Mouse (Mus musculus) small intestine, adult 2 months (tissue): ENCODE results near the gene Phox2b.

Source experiments
- CTCF ChIP-seq: fragments of 200-500 bp; IDR thresholded peaks from 2 replicates; pipeline ENCODE4 v1.5.1; 2012; ENCODE audit warnings: low read depth, mild to moderate bottlenecking, control low read depth, inconsistent platforms, low read length, moderate library complexity, mixed read lengths; ENCODE audit not compliant: insufficient replicate concordance, insufficient read length; ENCODE audit errors: extremely low read depth
- POLR2A ChIP-seq: fragments of 200-500 bp; IDR thresholded peaks from 2 replicates; pipeline ENCODE4 v1.6.1; 2012; ENCODE audit warnings: low read depth, mild to moderate bottlenecking, control low read depth, inconsistent platforms, low read length, moderate library complexity

DNA sequence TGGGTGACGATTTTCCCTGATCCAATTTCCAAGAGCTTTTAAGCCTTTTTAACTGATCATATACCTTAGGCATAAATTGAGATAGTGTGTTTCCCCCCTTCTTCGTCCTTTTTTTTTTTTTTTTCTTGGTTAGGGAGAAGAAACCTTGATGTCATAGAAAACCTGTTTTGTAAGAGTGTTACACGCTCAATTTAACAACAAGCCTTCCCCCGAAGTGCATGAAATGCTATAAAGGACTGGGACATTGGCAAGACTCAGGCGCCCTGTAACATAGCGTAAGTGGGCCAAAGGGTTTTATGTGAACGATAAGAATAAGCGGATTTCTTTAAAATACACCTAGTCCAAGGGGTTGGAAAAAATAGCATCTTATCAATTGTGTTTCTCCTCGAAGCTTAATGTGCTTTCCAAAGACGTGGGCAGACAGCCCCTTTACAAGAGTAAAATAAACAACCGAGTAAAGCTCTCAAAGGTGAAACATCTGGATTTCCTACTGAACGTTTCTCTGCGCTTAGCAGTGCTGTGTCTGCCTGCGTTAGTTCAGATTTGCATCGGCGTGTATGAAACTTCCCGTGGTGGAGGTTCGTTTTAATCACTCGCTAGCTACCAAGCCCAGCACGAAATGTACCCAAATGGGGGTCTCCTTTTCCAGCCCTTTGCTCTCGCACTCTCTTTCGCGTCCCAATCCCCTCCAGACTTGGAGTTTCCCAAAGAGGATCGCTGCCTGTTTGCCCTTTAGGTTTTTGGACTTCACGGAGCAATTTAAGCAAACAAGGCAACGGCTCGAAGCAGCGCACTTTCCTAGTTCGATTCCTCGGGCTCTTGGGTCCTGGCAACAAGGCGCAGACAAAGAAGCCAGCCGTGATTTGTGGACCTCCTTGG lies 531 bp upstream of the Phox2b start:
- TF ChIP-seq POLR2A: no peak
- TF ChIP-seq CTCF: no peak
